Mouse (Mus musculus): ENCODE data around the gene Aim2.
"Not testable (repeated sequence)": the region's sequence is repeated elsewhere in the genome, so short reads cannot be mapped to it uniquely, and the experiment has no call there.

The Aim2 gene

DNA sequence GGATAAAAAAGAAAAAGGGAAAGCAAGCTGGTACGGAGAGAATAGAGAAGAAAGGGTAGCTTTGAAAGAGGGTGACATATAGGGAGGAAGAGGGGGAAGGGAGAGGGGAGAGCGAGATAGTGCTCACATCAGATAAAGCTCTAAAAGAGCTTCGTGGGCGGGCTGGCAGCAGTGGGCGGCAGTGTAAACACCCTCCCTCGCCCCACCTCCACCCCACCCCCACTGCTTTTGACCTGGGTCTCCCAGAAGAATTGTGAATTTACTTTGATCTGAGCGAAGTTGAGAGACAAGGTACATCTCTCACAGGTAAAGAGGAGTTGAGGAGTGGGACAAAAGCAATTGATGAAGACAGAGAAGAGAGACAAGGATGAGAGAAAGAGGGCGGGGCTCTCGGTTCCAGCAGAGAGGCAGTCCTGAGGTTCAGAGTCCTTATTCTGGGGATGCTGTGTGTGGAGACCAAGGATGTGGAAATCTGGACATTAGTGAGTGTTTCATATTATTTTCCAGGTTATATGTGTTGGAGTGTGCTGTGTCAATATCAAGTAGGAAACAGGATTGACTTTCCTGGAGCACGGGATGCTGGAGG is at the start of gene Aim2:
Gene Aim2, plus strand, starts transcription at position 508 of the 586 bp plus-strand sequence.
- no peak for DNase-seq

DNA sequence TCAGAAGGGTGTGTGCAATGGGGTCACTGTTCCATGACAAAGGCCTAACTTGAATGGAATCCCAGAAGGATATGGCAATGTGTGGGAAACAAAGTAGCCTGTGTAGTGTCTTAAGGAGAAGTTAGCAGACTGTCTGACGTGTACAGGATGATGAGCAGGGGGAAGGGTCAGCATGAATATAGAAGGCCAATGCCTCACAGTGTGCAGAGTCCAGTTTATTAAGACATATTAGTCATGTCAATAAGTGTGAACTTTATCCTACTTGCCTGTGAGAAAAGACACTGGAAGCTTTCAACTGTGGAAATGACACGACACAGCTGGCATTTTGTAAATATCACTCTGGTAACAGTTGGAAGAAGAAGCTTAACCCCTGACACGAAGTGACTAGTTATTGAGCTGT is 47.9 kb upstream of the Aim2 start:
- DNase-seq: not testable (repeated sequence)

DNA sequence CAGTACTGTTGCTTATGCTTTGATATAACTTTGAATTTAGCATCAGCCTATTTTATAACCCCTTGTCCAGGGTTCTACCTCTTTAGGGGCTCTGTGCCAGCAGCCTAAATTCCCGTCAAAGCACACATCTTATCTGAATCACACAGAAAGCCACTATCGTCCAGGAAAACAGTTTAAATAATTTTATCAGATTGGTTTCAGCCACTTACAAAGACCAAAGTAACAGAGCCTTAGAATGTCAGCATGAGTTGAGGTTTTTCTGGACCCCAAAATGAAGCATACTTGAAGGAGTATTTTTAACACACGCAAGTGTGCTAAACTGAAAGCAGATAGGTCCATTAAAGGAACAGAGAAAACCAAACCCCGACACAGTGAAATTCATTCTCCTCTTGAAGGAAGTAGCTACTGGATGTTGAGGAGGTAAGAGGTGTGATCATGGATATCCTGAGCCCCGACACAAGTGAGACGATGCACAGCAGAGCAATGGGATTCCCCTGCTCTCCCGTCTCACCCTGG is 37.1 kb upstream of the Aim2 start:
- DNase-seq: not testable (repeated sequence)

DNA sequence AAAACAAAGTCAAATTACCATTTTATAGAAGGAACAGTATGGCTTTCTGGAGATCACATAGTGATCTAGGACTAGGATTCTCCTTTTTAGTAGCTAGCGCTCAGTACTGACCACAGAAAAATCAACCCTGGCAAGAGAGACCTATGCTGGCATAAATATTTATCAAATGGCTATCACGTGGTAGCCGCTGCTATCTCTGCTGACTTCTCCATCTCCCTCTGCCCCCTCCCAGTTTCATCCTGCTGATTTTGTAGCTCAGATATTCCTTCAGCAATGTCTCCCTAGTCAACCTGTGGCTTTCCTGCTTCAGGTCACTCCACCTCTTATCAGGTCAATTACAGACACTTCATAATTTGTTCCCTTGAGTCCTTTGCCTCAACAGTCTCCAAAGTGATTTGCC is 35.0 kb upstream of the Aim2 start:
- DNase-seq: no peak

DNA sequence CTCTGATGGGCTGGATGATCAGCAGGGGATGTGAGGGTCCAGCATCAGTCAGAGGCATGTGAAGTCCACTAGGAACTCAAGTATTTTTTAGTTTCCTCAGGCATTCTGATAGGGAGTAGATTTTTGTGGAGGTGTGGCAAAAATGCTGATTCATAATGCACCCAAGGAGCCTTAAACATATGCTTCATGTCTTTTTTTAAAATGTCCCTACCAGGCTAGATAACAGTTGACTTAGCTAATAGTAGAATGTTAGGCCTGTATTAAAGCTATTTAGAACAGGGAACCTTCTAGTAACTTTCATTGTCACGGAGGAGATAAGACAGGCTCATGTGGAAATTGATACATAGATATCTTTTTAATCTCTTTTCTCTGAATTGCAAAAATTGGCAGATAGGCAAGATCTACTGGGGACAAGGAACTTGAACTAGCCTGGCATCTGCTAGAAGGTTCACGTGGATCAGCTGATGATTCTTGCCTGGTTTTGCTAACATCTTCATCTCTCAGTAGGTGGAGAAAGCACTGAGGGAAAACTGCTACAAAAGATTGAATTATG is 32.7 kb upstream of the Aim2 start:
- DNase-seq: no peak

DNA sequence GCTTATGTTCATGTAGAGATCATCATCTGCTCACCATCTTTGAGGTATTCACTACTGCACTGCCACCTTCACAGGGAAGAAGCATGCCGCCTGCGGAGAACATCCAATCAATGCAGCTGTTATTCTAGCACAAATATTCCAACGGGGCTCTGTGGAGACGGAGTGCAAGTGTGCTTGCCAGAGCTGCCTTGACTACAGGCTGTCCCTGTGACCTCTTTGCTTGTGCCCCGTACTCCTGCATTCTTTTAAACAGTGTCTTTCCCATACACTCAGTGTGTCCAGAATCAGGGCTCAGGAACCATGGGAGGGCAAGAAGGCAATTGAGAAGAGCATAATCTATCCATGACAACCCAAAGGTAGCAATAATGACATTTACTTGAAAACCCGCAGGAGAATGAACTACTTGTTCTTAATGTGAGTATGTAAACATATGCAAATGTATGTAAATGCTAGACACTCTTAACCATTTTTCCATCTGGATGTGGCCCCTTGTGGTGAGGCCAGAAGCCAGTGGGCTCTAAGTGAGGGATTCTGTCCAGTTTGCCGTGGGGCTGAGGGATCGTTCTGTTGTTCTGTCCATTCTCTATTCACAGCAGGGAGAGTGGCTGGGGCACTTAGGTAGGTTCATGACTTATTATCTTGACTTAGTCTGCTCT is 29.0 kb upstream of the Aim2 start:
- no peak for DNase-seq

DNA sequence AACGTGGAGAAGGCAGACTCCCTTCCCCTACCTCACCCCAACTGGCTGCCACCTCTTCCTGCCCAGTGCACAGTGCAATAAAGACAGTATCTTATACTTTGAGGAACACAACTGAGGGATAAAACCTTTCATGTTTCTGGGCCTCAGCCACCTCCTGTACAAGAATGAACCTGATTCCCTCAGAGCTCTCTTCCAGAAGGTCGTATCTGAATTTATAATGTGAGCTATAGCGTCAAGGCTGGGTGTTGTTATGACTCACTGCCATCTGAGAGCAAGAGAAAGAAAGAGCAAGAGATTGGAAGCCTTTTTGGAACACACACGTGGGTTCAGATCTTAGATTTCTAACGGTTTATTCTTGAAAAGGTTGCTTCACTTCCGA is 28.4 kb upstream of the Aim2 start:
- DNase-seq: no peak

DNA sequence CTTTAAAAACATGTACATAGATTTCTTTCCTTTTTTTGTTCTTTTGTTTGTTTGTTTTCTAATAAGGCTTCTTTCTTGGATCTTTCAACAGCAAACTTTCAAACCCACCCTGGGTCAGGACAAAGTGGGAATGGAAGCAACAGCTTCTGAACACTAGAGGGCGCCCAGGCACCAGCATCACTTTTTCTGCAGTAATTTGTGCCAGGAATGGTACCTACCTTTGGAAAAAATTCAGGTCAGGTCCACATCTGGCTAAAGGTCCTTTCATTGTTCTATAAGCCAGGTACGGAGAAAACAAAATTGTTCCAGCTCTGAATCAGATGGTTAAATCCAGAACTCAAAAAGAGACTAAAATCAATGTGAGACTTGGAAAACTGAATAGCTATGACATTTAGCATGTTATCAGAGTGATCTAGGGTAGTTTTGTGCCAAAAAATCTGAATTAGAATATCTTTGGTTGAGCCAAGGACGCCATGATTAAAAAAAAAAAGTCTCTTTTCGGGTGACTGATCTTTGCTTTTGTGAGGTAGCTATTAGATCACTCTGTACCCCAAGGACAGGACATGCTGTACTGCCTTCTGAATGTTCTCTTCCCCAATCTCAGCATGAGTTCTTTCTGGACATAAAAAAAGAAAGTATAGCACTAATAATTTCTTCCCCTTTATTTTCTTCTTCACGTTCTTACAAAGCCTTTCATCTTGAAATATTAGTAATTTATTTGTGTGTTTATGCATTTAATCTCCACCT is 26.7 kb upstream of the Aim2 start:
- no peak for DNase-seq

DNA sequence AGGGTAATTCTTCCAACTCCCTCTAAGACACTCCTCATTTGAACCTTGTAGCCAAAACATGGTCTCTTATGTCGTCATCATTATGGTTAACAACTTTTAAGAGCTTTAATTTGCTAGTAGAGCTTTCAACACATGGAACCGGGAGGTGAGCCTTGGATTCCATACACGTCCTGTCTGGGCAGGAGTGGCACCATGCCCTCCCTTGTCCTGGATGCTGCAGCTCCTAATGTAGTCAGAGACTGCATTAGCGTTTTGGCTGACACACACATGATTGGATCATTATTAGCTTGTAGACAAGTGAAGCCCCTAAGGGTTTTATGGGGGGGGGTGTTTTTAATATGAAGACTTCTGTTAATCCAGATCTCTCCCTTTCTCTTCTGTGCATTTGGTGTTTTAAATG is 25.7 kb upstream of the Aim2 start:
- DNase-seq: no peak

DNA sequence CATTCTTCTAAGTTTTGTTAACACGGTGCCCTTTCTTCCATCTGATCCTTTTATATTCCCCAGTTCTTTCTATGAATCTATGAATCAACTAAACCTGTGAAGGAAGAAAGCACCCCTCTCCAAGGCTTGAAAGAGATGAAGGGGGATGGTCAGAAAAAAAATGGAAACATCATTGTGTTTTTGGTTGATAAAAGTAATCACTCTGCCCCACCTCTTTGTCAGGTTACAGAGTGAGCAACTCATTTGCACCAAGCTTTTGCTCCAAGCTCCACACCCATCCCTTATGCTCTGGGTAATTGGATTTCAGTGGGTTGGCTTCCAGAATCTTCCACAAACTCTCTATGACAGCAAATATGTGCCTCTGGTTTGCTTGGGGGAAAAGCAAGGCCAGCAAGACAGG is 25.3 kb upstream of the Aim2 start:
- DNase-seq: no peak

DNA sequence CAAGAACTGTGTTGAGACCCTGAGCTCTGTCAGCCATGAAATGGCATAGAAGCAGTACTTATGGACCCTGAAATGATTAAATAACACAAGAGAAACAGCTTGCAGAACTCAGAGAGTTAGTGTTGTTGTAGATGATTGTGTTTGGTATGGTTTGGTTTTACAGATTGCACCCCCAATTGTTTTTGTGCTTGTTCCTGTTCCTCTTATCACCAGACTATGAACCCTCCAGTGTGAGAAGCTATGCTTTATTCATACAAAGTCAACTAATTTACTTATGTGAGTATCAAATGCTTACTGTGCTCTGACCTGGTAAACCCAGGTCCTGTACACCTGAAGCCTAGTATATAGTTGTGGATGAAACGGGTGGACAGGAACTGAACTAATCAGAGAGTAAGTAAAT is 24.1 kb upstream of the Aim2 start:
- DNase-seq: no peak

DNA sequence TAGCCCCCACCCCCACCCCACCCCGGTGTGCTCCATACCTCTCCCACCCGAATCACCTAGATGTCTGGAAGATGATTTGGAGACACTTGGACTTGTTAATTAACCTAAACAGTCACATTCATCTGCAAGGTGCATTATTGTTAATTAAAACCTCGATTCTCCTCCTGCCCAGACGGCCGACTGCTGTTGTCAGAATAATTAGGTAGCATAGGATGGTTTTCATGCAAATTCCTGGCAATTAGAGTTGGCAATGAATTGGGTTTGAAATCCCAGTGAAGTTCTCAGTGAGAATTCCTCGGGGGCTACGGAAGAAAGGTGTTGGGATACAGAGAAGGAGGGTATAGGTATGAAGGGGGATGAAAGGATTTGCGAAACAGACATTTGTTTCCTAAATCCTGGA is 22.2 kb upstream of the Aim2 start:
- no peak for DNase-seq

DNA sequence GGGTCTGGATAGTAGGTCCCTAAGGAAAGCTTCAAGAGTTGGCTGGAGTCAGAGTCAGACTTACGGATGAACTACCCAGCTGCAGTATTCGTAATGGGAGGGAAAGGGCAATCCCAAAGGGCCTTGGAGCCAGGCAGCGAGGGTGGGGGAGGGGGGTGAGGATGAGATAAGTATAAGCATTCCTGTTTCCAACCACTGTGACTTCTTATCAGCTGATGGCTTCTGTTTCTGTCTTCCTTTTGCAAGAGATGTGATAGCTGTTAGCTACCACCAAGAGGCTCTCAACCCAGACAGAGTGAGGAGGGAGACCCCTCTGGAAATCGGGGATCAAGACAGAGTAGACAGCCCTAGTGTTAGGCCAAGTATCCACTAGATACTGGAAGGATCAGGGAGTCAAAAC is 21.5 kb upstream of the Aim2 start:
- DNase-seq: no peak

DNA sequence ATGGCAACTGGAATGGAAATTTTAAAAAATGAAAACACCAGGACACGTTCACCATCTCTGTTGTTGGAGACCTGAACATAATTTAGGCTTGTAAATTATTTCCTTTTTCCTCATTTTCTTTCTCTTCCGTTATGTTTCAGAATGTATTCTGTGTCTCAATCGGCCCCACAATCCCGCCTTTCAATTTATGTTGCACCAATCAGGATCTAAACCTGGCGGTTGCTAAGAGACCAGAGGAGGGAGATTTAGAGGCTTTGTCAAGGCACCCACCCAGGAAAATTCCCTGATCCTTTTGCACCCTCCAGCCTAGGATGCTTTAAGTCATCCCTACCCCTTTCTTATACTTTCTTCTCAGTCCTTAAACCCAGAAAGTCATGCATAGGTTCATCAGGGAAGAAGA is 20.9 kb upstream of the Aim2 start:
- DNase-seq: no peak

DNA sequence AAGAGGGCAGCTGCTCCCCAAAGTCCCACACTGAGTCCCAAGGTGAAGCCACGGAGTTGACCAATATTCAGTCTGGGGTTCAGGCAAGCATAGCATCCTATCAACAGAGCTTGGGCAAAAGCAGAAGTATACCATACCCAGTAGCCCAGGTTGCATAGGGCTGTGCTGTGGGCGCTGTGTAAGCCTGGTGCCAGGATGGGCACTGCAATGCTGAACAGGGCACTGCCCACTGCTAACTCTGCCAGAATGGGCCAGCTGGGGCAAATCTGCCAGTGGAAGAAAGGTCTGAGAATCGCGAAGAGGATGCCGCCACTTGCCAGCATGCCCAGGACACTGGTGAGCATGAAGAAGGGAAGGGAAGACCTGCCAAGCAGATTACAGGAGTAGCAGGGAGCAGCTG is 18.3 kb upstream of the Aim2 start:
- DNase-seq: no peak

DNA sequence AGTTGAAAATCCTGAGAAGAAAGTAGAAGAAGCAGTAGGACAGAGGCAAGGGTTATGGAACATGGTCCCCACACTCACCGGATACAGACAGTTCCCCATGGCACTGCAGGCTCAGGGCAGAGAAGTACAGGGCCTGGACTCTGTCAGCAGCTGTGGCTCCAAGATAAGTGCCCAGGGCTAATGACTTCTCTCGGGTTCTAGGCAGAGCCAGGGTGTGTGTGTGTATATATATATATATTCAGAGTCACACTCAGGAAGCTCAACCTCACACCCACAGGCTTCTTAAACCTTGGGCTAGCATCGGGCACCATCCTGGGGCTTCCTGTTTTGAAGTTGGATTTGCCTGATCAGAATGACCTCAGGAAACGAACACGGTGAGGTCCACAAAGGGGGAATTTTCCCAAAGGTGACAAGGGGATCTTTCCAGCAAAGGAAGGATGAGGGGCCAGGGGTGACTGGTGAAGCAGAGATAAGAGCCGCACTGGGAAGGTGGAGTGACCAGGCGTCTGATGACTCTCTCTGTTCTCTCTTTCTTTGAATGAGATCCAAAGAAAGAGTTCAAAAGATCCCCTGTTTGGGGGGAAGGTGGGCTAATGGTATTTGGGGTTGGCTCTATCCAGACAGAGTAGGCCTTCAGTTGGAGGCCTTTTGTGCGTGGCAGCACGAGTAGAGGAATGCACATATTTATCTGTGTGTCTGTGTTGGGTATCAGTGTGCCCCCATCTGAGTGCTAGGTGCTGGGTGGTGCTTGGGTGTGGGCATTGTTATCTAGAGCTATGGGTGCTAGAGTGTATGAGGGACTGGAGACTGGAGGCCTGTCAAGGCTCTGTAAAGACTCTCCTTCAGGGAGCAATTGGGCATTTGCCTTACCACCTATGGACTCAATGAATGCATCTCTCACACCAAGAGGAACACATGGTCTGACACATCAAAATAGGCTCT is 17.1 kb upstream of the Aim2 start, which contains the start of gene Ackr1:
Gene Ackr1, minus strand, starts transcription at position 439 of the 942 bp plus-strand sequence.
- no peak for DNase-seq

DNA sequence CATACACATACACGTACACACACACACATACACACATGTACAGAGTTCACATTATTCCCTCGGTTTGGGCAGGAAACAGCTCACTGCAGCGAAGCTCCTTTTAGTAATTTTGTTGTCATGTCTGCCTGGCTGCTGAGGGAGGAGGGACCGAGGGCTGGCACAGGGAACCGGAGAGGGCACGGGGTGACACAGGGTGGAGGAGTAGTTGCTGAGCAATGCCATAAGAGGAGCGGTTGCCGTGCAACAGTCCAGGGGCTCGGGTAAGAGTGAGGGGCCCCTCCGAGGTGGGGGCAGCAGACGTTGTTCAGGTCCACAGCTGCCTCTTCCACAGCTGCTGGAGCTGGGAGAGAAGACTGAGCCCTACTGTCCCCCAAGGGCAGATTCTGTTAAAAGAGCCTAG is 14.8 kb upstream of the Aim2 start:
- no peak for DNase-seq

DNA sequence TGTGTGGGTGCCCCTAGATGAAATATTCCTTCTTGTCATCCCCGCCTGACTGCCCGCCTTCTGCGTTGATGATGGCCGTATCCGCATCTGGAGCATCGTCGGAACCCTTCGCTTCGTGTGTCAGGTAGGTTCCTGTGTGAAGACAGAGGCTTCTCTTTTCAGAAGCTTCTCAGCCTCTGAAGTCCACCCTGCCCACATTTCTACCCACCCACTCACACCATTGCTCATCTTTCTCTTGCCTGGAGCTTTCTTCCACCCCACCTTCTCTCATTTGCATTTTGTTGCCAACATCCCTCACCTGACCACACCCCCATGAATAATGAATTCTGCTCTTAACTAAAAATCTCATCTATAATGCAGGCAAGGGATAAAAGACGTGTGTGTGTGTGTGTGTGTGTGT is 13.7 kb upstream of the Aim2 start:
- no peak for DNase-seq

DNA sequence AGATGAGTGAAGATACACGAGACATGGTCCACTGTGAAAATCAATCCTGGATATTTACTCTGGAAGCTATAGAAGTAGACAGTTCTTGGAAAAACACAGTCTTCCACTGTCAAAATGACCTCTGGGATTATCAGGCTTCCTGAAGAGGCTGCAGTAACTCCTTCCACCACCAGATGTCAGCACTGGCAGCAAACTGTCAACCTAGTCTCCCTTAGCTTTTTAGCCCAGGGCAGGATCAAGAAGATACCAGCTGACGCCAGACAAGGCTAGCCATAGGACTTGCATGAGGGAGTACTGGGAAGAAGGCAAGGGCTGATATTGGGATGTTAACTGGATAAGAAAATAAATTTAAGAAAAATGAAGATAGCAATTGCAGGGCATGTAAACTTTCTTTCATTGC is 11.1 kb upstream of the Aim2 start:
- peak in 1 of 2 experiments; percentile 28 for DNase-seq

DNA sequence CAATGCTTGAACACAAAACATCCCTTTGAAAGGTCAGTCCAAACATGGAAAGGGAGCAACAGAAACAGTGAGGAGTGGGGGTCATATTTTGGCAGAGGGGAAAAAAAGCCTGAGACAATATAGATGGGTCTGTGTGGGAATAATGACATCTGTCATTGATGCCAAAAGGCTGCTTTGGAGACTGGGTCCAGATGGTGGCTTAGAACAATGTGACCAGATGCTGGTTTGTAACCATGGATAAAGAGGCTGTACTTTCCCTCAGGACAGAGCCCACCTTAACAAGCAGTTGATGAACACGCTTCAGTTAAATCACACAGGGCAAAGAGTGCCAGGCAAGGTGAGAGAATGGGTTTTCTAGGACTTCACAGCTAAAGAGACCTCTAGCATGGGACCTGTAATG is 8.3 kb upstream of the Aim2 start:
- DNase-seq: no peak

DNA sequence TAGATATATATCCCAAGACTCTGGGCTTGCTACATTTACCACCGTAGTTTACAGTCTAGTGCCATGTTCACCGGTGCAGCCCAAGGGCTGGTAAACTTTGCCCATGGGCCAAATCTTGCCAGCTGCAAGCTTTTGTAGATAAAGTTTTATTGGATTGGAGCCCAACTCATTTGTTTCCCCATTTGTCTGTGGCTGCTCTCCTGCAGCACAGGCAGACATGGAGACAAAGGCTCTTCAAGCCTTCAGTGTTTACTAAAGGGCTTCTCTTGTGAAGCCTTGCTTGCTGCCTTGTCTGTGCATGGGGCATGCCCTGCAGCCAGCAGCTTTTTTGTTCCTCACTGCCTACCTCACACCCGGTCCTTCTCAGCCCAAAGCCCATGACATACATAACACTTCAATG is 6.7 kb upstream of the Aim2 start:
- no peak for DNase-seq

DNA sequence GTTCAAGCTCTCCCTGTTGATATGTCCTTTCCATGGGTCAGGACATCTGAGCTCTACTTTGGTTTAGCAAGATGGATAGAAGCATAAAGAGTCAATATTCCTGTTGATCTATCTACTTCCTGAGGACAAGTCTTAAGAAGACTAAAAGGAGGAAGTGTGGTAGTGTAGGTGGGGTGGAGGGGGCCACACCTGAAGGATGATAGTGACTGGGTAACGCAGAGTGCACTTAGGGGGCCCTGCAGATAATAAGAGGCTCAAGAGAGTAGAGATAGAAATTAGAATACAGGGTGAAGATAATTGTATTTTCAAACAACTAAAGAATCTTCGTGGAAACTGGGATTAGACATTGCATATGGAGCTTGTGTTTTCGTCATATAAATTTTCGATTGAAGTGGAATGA is 5.6 kb upstream of the Aim2 start:
- DNase-seq: no peak

DNA sequence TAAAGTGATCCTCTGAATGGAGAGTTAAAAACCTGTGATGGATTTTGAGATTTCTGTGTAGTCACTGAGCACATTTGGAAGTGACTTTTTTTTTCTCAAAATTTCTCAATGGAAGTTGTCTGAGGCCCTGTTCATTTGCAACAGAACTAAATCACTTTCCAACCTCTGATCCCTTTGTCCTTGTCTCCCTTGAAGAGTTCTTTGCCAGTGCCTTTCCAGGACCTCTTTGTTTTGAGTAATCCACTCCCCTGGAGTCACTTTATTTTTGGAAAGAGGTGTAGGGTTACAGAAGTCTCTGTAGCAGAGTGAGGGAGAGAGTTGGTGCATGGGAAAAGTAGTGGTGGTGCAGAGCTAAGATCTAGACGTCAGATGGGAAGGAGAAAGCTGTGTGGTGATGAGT is 2.2 kb upstream of the Aim2 start:
- no peak for DNase-seq

All from thymus, postnatal 36 days (tissue).